Mouse (Mus musculus) lung, postnatal 4 days (tissue): ENCODE data around the gene Osbpl5.

Source experiments
- DNase-seq, 2 experiments: peaks; one replicate each; pipeline ENCODE4 v3.0.0; 2021

The Osbpl5 gene

DNA sequence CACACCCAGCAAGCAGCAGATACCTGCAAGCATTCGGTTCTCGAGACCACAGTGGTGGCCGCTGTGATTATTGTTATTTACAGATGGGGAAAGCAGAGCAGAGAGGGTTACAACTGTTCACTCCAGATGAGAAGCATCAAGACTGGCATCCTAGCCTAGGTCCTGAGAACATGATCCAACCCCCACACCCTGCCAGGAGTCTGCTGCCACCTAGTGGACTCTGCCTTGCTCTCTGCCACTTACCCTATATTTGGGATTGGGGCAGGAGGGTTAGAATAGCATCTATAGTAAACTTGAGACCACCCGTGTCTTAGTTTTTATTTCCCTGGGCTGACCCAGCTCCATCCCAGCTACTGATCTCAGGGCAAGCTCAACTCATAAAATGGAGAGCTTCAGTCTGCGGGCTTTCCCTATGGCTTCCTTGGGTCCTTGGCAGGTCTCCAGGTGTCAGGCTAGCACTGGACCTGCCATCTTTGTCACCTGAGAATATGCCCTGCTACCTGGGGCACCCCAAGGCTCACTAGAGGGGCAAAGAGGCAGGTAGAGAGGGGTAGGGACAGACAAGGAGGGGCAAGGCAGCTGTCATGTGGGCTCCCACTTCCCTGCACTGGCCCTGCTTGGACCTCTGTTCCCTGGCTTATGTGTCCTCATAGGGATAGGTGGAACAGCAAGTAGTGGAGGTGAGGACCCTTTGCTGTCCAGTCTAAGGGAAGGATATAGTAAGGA, 2.6 kb downstream of the Osbpl5 start:
- DNase-seq, result peak; percentile 52 to 76

GRCm38 (mm10) chr7:143752606-143753005, 4.2 kb downstream of the Osbpl5 start:
- no peak for DNase-seq

DNA sequence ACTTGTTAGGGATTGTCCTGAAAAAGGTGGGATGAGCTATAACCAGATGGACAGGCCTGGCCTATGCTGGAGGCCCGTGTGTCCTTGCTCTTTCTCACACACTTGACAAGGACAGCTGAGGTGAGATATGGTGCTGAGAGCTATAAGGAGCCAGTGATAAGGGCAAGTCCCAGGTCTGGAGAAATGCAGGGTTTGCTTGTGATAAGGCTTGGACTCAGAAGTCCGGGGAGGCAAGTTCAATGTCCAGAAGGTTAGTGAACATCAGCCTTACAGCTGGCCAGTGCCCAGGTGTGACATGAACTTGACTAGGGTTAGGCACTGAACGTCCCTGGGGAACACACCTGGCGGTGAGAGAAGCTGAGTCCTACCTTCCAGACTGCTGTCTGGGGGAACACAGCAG, 4.7 kb downstream of the Osbpl5 start:
- DNase-seq, result no peak

GRCm38 (mm10) chr7:143751380-143751779, 5.4 kb downstream of the Osbpl5 start:
- DNase-seq, result no peak

DNA sequence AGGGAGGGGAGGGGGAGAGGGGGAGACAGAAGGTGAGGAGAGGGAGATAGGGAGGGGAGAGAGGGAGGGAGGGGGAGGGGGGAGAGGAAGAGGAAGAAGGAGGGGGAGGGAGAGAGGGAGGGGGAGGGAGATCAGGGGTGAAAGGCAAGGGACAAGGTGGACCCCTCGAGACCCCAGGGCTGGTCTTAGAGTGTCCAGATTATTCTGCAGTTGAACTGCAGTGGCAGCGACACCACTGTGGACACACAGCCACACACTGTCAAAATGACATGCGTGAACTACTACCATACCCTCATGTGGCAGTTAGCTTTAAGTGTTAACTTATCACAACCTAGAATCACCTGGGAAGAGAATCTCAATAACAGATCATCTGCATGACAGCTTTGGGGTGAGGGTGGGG, 7.7 kb downstream of the Osbpl5 start:
- no peak for DNase-seq

- DNase-seq, result peak; percentile 90 to 92
These were observed 8.5 kb downstream of the Osbpl5 start for GRCm38 (mm10) chr7:143748041-143748868.

GRCm38 (mm10) chr7:143740653-143741052, 16.1 kb downstream of the Osbpl5 start:
- DNase-seq, result no peak

- peak; percentile 91 to 93 for DNase-seq
These were observed 17.0 kb downstream of the Osbpl5 start for GRCm38 (mm10) chr7:143739511-143740461.

DNA sequence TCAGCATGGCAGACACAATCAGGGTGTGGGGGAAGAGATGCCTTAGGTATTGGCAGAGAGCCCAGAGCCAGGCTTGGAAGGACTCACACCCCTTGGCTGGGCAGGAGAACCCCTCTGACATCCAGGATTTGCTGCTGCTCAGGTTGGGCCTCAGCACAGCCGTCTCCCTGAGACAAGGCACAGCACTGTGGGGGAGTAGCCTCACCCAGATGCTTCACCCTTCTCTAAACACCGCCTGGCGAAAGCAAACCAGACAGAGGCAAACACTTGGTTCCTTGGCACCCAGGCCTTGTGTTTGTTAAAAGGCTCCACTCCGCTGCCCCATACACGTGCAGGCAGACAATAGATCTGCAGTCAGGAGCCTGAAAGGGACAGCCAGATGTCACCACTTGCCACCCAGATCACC, 18.2 kb downstream of the Osbpl5 start:
- DNase-seq, result peak; percentile 46 to 58

DNA sequence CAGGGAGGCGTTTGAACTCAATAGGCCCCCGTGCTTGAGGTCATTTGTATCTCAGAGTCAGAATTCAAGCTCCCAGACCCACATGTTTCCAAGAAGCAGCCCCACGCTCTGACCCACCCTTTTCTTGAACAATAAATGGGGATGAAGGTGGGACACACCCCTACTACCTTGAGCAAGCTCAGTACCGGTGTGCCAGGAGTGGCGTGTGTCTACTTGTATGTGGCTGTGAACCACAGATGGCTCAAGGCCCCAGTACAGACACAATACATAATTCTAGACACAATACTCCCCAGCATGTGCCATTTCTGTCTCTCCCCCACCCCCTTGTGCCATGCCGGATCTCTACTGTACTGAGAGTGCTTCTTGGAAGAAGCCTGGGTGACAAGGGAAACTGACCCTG, 18.6 kb downstream of the Osbpl5 start:
- no peak for DNase-seq

DNA sequence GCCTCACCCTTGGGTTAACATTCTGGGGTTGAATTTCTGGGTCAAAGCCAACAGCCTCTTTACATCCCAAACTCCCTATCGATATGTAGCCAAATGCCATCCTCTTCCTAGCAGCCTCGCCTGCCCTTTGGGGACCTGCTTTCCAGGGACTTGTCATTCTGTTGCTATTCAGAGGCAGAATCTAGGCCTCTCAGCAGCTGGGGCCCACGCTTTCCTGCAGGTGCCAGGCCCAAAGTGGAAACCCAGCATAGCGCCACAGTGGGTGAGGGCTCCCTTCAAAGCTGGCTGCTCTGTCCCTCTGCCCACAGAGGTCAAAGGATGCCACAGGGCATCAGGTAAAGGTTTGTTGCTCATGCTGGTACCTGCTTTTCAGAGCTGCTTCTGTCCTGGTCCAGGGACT, 23.0 kb downstream of the Osbpl5 start:
- DNase-seq, result no peak

DNA sequence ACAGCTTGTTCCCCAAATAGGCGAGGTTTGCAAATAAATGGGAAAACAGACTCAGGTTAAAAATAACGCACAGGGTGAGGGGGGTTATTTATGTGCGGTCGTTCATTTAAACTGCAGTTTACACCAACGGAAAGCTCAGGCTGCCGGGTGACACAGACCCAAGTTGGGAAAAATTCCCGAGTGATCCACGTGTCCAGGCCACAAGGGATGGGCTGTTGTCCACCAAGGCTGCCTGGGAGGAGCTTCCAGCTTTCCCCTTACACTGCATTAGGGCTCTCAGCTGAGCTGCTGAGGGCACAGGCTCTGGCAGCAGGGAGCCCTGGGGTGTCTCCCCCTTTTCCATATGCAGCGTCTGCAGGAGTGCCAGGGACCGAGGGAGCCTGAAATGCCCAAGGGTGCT, 26.9 kb downstream of the Osbpl5 start:
- DNase-seq, result peak; percentile 38 to 61

GRCm38 (mm10) chr7:143726396-143726795, 30.4 kb downstream of the Osbpl5 start:
- peak in 1 of 2 experiments; percentile 20 for DNase-seq

- peak; percentile 65 to 85 for DNase-seq
These were observed 32.9 kb downstream of the Osbpl5 start for GRCm38 (mm10) chr7:143723841-143724240.

- DNase-seq, result no peak
These were observed 34.1 kb downstream of the Osbpl5 start for GRCm38 (mm10) chr7:143722646-143723045.

GRCm38 (mm10) chr7:143717811-143718210, 39.0 kb downstream of the Osbpl5 start:
- DNase-seq, result peak; percentile 72 to 86

DNA sequence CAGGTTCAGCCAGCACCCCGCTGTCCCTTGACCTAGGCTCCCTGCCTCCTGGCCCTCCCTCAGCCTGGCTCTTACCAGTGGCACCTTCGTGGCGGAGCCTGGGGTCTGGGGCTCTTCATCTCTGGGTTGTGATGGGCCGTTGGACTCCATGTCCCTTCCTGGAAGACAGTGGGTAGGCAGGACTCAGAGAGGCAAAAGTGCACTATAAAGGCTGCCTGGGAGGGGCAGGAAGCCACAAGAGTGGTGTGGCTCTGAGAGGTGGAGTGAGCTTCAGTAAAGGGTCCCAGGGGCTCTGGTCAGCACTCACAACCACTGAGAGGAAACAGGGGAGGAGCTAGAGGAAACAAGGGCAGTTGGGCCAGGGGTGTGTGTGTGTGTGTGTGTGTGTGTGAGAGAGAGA, 43.4 kb downstream of the Osbpl5 start:
- no peak for DNase-seq

- DNase-seq, result no peak
These were observed 43.9 kb downstream of the Osbpl5 start for GRCm38 (mm10) chr7:143712771-143713348.

GRCm38 (mm10) chr7:143712023-143712422, 44.8 kb downstream of the Osbpl5 start:
- DNase-seq, result peak; percentile 31 to 83

DNA sequence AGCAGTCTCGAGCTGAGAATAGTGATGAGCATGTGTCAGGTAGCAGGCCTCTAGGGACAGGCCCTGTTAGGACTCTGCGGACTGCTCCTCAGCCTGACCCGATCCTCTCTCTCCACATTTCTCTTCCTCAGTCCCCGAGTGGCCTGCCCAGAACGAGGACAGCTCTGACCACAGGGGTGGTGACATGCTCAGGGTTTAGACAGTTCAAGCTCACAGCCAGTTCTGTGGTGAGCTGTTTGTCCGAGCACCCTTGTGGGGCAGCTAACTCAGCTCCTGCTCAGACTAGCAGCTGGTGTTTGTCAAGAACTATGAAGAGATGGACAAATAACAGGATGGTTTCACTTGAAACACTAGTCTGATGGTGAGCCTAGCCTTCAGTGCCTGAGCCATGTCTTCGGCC, 45.4 kb downstream of the Osbpl5 start:
- peak in 1 of 2 experiments; percentile 39 for DNase-seq

DNA sequence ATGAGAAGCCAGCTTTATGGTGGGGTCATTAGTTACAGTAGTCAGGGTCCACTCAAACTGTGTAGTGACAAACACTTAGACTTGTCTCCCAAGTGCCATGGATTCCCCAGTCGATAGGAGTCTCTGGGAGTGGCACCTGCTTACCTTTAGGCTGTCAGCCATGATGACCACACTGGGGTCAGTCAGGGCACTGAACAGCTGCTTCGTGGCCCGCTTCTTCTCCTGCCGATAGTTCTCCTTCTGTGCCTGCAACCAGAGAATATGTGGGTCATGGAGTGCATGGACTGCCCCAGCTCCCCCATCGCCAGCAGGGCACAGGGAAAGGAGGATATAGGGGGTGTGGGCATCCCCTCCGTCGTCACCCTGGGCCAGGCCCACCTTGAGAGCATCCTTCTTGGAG, 47.4 kb downstream of the Osbpl5 start:
- DNase-seq, result no peak

DNA sequence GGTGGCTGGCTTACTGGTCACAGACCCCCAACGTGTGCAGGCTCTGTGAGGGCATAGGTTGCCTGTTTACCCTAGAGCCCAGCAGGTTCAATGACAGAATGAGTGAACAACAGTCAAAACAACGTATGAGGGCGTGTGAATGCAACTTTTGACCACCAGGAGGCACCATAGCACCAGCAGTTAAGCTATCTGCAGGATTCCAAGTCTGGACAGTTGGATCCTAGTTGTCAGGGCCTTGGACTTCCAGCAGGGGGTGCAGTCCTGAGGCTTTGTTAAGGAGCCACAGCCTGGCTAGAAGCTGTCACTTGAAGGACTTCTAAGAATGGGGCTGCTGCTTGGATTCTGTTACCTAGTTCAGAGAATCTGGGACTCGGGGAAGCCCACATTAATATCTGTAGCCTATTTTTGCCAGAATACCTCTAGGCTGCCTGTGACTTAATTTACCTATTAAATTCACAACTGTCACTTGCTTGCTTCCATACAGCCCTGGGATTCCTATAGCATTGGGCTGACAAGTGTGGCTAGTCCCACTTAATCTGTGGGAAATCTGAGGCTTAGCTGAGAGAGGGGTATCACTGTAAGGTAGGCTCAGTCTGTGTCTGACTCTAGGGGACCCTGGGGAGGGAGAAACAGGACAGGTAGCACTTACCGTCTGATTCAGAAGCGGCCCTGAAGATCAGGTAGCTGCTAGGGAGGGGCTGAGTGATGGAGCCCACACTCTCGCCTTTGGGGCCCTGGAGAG, 49.9 kb downstream of the Osbpl5 start:
- peak; percentile 92 to 95 for DNase-seq
